Mouse (Mus musculus): ENCODE data around the gene Pik3c2g. TPM values are rescaled to one million over a fixed set of nuclear protein-coding genes. Genes with fewer than 3 reads are reported as not detected.

Pik3c2g gene
- 0.04 TPM in 1 of 2 replicates, not detected in the other for polyA plus RNA-seq (2012; rRNA removed)

DNA sequence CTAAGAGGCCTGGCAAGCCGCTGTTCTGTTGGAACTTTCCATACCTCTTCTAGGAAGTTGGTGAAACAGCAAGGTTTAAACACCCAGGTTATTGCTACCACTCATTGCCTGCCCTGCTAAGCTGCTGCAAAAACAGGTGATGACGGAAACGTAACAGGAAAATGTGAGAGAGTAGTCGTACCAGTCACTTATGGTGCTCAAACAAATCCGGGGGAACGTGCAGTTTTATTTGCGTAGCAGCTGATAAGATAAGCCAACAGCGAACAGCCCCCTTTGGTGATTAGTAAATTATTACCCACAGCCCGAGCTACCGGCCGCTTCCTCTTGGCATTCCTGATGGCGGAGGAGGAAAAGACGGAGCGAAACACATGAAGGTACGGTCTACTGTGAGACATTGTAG lies at the start of gene Pik3c2g:
Pik3c2g (plus strand) TSS at position 330 of the 400 bp plus-strand sequence.
- Histone ChIP-seq H3K4me3 (ENCODE audit: extremely low read depth, insufficient read depth, insufficient read length) (no peak within 1 kb of the TSS), H3K27ac (ENCODE audit: insufficient read depth, low read length) (no peak within 1 kb of the TSS), H3K4me1 (ENCODE audit: control insufficient read depth, insufficient read depth, insufficient read length) (no peaks in the 10 kb centered on the region), H3K36me3 (ENCODE audit: control insufficient read depth, insufficient read depth, low read length) (no peaks in the 10 kb centered on the region), H3K27me3 (ENCODE audit: control insufficient read depth, insufficient read depth, low read length) (no peaks in the 10 kb centered on the region)
- 33% methylated on average over 15 of the region's 15 CpGs for WGBS
- TF ChIP-seq POLR2A (IDR thresholded peaks at IDR 0.05; ENCODE audit: low read depth, low read length) (no peak), CTCF (IDR thresholded peaks at IDR 0.05; ENCODE audit: extremely low read depth, insufficient read depth, insufficient read length, insufficient replicate concordance) (no peak)
- no peak for DNase-seq (ENCODE audit: low read depth in 1 of 2, low spot score in 2 of 2)

DNA sequence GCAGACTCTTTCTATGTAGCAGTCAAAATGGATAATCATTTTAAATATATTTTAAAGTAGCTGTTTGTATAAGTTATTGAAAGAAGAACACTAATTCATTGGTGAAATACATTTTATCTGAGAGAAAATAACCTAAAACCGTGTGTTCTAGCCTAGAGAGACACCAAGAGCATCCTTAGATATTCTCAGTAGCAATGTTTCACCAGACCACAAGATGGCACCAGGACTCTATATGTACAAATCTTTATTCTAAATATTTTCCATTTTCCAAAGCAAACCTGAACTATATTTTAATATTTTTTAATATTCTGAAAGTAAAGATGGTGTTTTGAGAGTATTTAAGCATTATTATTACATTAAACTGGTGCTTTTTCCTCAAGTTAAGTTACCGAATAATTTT lies 48.6 kb upstream of the Pik3c2g start:
- H3K27ac ChIP-seq (ENCODE audit: insufficient read depth, low read length): no peak overlapping the region
- no peak overlapping the region for H3K4me3 ChIP-seq (ENCODE audit: extremely low read depth, insufficient read depth, insufficient read length)
- no peaks in the 10 kb centered on the region for H3K36me3 ChIP-seq (ENCODE audit: control insufficient read depth, insufficient read depth, low read length)
- no peak for DNase-seq (ENCODE audit: low read depth in 1 of 2, low spot score in 2 of 2)
- H3K4me1 ChIP-seq (ENCODE audit: control insufficient read depth, insufficient read depth, insufficient read length): no peaks in the 10 kb centered on the region
- no peaks in the 10 kb centered on the region for H3K27me3 ChIP-seq (ENCODE audit: control insufficient read depth, insufficient read depth, low read length)
- TF ChIP-seq POLR2A (IDR thresholded peaks at IDR 0.05; ENCODE audit: low read depth, low read length) (no peak), CTCF (IDR thresholded peaks at IDR 0.05; ENCODE audit: extremely low read depth, insufficient read depth, insufficient read length, insufficient replicate concordance) (no peak)
- 57% methylated on average over 2 of the region's 2 CpGs for WGBS

DNA sequence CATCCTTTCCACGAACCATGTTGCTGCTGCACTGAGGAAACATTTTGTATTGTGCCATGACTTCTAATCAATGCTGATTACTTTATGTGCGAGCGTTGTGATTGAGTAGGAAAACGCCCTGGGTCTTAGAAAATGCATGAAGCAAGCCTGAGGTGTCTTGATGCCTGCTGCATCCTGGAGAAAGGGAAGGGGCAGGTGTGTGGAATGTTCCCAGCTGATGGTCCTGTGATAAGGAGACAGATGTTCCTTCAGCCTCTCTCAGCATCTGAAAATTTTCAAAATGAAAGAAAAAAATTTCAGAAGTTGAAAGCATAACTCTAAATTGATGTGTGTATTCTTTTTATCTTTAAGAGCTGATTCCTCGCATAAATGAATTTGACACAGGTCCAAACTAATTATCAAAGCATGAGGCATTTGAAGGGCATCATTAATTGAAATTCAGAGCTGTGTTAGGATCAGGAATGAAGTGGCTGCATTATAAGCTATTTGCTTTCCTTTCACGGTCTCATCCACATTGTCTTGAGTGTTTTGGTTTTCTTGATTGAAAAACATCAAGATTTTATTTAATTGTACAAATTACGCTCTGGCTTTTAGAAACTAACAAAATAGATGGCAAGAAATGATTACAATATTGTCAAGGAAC lies 31.4 kb upstream of the Pik3c2g start:
- no peak for TF ChIP-seq CTCF (IDR thresholded peaks at IDR 0.05; ENCODE audit: extremely low read depth, insufficient read depth, insufficient read length, insufficient replicate concordance)
- no peak for TF ChIP-seq POLR2A (IDR thresholded peaks at IDR 0.05; ENCODE audit: low read depth, low read length)
- H3K4me1 ChIP-seq (ENCODE audit: control insufficient read depth, insufficient read depth, insufficient read length): no peaks in the 10 kb centered on the region
- 80% methylated on average over 7 of the region's 7 CpGs for WGBS

DNA sequence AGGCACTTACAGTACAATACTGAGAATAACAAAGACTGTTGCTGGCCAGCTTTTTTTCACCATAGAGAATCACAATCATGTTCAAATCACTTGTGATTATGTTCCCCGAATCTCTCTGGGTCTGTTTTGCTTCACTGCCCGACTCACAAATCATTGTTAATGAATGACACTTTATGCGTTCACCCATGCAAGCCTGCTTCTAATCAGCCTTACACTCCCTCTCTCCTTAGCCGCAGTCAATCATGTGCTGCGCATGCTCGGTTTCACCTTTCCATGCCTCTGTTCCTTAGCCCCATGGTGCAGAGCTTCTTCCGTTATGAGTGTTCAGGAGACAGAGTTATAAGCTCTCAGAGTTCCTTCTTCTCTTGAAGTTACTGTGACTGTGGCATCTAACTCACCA lies 17.8 kb upstream of the Pik3c2g start:
- TF ChIP-seq POLR2A (IDR thresholded peaks at IDR 0.05; ENCODE audit: low read depth, low read length) (no peak), CTCF (IDR thresholded peaks at IDR 0.05; ENCODE audit: extremely low read depth, insufficient read depth, insufficient read length, insufficient replicate concordance) (no peak)
- Histone ChIP-seq H3K27me3 (ENCODE audit: control insufficient read depth, insufficient read depth, low read length) (no peaks in the 10 kb centered on the region), H3K4me3 (ENCODE audit: extremely low read depth, insufficient read depth, insufficient read length) (no peak overlapping the region), H3K27ac (ENCODE audit: insufficient read depth, low read length) (no peak overlapping the region), H3K4me1 (ENCODE audit: control insufficient read depth, insufficient read depth, insufficient read length) (no peaks in the 10 kb centered on the region), H3K36me3 (ENCODE audit: control insufficient read depth, insufficient read depth, low read length) (no peaks in the 10 kb centered on the region)
- 85% methylated on average over 7 of the region's 7 CpGs for WGBS
- no peak for DNase-seq (ENCODE audit: low read depth in 1 of 2, low spot score in 2 of 2)

More for the DNA sequence above, 31.4 kb upstream of the Pik3c2g start:
- Histone ChIP-seq H3K36me3 (ENCODE audit: control insufficient read depth, insufficient read depth, low read length) (no peaks in the 10 kb centered on the region), H3K27me3 (ENCODE audit: control insufficient read depth, insufficient read depth, low read length) (no peaks in the 10 kb centered on the region), H3K27ac (ENCODE audit: insufficient read depth, low read length) (no peak overlapping the region), H3K4me3 (ENCODE audit: extremely low read depth, insufficient read depth, insufficient read length) (no peak overlapping the region)
- DNase-seq (ENCODE audit: low read depth in 1 of 2, low spot score in 2 of 2): no peak

DNA sequence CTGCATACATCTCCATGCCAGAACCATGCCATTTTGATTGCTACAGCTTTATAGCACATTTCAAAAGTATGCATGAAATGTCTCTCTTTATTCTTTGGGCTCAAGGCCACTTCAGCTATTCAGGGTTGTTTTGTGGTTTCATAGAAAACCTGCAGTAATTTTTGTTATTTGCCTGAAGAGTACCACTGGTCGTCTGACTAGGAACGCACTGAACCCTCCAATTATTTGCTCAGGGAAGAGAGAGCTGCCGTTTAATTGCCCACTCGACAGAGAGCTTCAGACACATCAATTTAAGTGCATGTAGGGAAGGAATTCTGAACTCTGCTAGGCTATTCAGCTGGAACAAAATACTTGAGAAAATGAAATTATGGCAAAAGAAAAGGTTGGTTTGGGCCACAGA lies 11.2 kb upstream of the Pik3c2g start:
- TF ChIP-seq POLR2A (IDR thresholded peaks at IDR 0.05; ENCODE audit: low read depth, low read length) (no peak), CTCF (IDR thresholded peaks at IDR 0.05; ENCODE audit: extremely low read depth, insufficient read depth, insufficient read length, insufficient replicate concordance) (no peak)
- no peak overlapping the region for H3K4me3 ChIP-seq (ENCODE audit: extremely low read depth, insufficient read depth, insufficient read length)
- 77% methylated on average over 4 of the region's 4 CpGs for WGBS
- no peaks in the 10 kb centered on the region for H3K4me1 ChIP-seq (ENCODE audit: control insufficient read depth, insufficient read depth, insufficient read length)
- no peaks in the 10 kb centered on the region for H3K27me3 ChIP-seq (ENCODE audit: control insufficient read depth, insufficient read depth, low read length)
- no peaks in the 10 kb centered on the region for H3K36me3 ChIP-seq (ENCODE audit: control insufficient read depth, insufficient read depth, low read length)
- DNase-seq (ENCODE audit: low read depth in 1 of 2, low spot score in 2 of 2): no peak
- H3K27ac ChIP-seq (ENCODE audit: insufficient read depth, low read length): no peak overlapping the region

DNA sequence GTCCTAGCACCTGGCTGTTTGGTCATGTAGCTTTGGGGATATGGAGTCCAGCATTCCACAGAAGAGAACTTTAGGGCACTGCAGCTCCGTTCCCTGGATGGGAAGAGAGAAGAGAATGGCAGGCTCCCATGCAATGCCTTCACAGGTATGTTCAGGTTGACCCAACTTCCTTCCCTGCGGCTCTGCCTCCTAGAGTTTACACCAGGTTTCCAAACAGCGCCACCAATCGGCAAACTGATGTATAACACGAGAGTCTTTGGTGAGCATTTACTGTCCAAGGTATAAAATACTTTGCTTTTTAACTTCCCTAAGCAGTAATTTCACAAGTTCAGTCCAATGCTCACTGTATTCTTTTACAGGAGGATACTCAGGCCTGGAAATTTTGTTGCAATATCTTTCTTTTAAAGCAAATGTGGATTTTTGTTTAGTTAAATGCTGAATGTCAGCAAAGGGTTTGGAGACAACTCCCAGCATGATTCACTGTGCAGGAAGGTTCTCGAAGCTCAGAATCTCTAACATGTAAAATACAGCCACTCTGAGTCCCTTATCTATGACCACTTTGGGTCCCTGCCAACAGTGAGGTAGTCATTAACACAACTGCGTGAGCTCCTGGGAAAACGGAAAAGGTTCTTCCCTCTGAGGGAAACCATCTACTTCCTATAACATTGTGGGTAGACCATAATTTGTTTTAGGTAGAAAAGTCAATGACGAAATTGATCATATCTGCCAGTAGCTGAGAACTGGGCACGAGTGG lies 10.6 kb upstream of the Pik3c2g start:
- no peaks in the 10 kb centered on the region for H3K4me1 ChIP-seq (ENCODE audit: control insufficient read depth, insufficient read depth, insufficient read length)
- no peaks in the 10 kb centered on the region for H3K27me3 ChIP-seq (ENCODE audit: control insufficient read depth, insufficient read depth, low read length)
- H3K4me3 ChIP-seq (ENCODE audit: extremely low read depth, insufficient read depth, insufficient read length): no peak overlapping the region
- H3K36me3 ChIP-seq (ENCODE audit: control insufficient read depth, insufficient read depth, low read length): no peaks in the 10 kb centered on the region
- no peak overlapping the region for H3K27ac ChIP-seq (ENCODE audit: insufficient read depth, low read length)
- DNase-seq (ENCODE audit: low read depth in 1 of 2, low spot score in 2 of 2): no peak
- no peak for TF ChIP-seq CTCF (IDR thresholded peaks at IDR 0.05; ENCODE audit: extremely low read depth, insufficient read depth, insufficient read length, insufficient replicate concordance)
- no peak for TF ChIP-seq POLR2A (IDR thresholded peaks at IDR 0.05; ENCODE audit: low read depth, low read length)
- 57% methylated on average over 10 of the region's 10 CpGs for WGBS

All from spleen, adult 2 months (tissue).